Mouse (Mus musculus): Measurements from ENCODE around the gene Pabpc4.

DNA sequence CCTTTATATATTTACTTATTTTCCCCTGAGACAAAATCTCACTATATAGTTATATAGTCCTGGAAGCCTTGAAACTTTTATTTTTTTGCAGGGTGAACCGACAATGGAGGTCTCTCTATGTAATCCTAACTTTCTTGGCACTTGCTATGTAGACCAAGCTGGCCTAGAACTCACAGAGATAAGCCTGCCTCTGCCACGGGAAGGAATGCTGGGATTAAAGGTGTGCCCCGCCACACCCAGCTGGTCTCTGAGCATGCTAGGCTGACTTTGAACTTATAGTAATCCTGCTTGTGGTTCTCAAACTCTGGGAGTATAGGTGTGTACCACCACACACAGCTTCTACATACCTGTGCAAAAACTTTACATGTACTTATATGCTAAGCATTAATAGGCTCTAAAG, 18.0 kb downstream of the Pabpc4 start:
- TF ChIP-seq CTCF (IDR thresholded peaks at IDR 0.05; ENCODE audit: low read depth, low read length) (no peak), TAL1 (conservative IDR thresholded peaks at IDR 0.05; ENCODE audit: low read depth, low read length) (no peak), GATA1 (IDR thresholded peaks at IDR 0.05; ENCODE audit: borderline replicate concordance, low read length) (no peak)
